Comparison of ENCODE assay signal across 18 mouse cellular contexts in genomic region chr5:20603756-20604469, GRCm38 (mm10).
DNase-seq lines count a peak whose midpoint lies in the region; ATAC-seq and TF ChIP-seq lines count a peak whose summit lies in the region.
"Had no signal": no experiment of that assay in that cellular context is flagged by ENCODE, and none has a peak within 500 bp of the region (broad histone marks: within the 10 kb centered on the region; RNA-seq: fewer than 3 reads in every experiment).

No protein-coding gene starts in this region.

- peak; percentile 69 for DNase-seq in ES-CJ7 (ENCODE audit: low read depth, low spot score)
- peak; percentile 78 for DNase-seq in embryonic facial prominence, embryonic 11.5 days (ENCODE audit: low spot score)
- DNase-seq in limb, embryonic 10.5 days (ENCODE audit: low spot score), result peak; percentile 69
- DNase-seq in liver, embryonic 11.5 days (ENCODE audit: low spot score), result no peak
- no peak for DNase-seq in layer of hippocampus, postnatal 36 days
- no peak for DNase-seq in gastrocnemius, adult 8-10 months (ENCODE audit: low spot score in 2 of 2)
- DNase-seq: adrenal gland, adult 8-10 months; cerebellum, postnatal 25 days; gastrocnemius, adult 2 months; heart, postnatal 4 days; kidney, adult 18-20 months; kidney, postnatal 25 days; liver; lung, embryonic 14.5 days; right cerebral cortex, postnatal 14 days had no signal

- H3K27me3 ChIP-seq in ES-Bruce4 (ENCODE audit: control insufficient read depth, insufficient read depth, low read length, poor library complexity, severe bottlenecking), result no peaks in the 10 kb centered on the region
- no peaks in the 10 kb centered on the region for H3K27me3 ChIP-seq in embryonic facial prominence, embryonic 11.5 days (ENCODE audit: control insufficient read depth, insufficient read depth, low read length)
- no peaks in the 10 kb centered on the region for H3K27me3 ChIP-seq in limb, embryonic 10.5 days (ENCODE audit: low read depth, poor library complexity, severe bottlenecking)
- H3K27me3 ChIP-seq in liver, embryonic 11.5 days (replicated peaks; ENCODE audit: control insufficient read depth, insufficient read depth, low read length), result no peaks in the 10 kb centered on the region
- H3K27me3 ChIP-seq: CH12.LX had no signal

- no peak for ATAC-seq in embryonic facial prominence, embryonic 11.5 days (replicated peaks; ENCODE audit: insufficient number of reproducible peaks, low FRiP score, low TSS enrichment, low read depth)
- no peak for ATAC-seq in liver, embryonic 11.5 days (replicated peaks; ENCODE audit: low FRiP score)

- H3K36me3 ChIP-seq in ES-Bruce4 (ENCODE audit: control insufficient read depth, insufficient read depth, low read length, poor library complexity, severe bottlenecking), result no peaks in the 10 kb centered on the region
- no peaks in the 10 kb centered on the region for H3K36me3 ChIP-seq in embryonic facial prominence, embryonic 11.5 days (replicated peaks; ENCODE audit: control insufficient read depth, insufficient read depth, low read depth, low read length)
- H3K36me3 ChIP-seq in limb, embryonic 10.5 days, result no peaks in the 10 kb centered on the region
- H3K36me3 ChIP-seq in liver, embryonic 11.5 days (ENCODE audit: control insufficient read depth, insufficient read depth, low read length), result no peaks in the 10 kb centered on the region

- peaks cover 4% of the 10 kb centered on the region for H3K4me1 ChIP-seq in ES-Bruce4 (ENCODE audit: control insufficient read depth, insufficient read depth, low read length)
- no peaks in the 10 kb centered on the region for H3K4me1 ChIP-seq in embryonic facial prominence, embryonic 11.5 days (ENCODE audit: control insufficient read depth, insufficient read depth, low read length)
- H3K4me1 ChIP-seq in limb, embryonic 10.5 days, result peaks cover 31% of the 10 kb centered on the region
- H3K4me1 ChIP-seq in liver, embryonic 11.5 days (replicated peaks; ENCODE audit: control insufficient read depth, insufficient read depth, low read length), result no peaks in the 10 kb centered on the region

- TF ChIP-seq POLR2A in ES-Bruce4 (IDR thresholded peaks at IDR 0.05; ENCODE audit: insufficient read depth, low read length), result no peak

- H3K4me3 ChIP-seq in ES-Bruce4 (ENCODE audit: low read depth, low read length), result no peak overlapping the region
- H3K4me3 ChIP-seq in embryonic facial prominence, embryonic 11.5 days (ENCODE audit: low read depth, low read length), result no peak overlapping the region
- no peak overlapping the region for H3K4me3 ChIP-seq in limb, embryonic 10.5 days
- no peak overlapping the region for H3K4me3 ChIP-seq in liver, embryonic 11.5 days (ENCODE audit: low read depth, low read length)
- H3K4me3 ChIP-seq: gastrocnemius, adult 2 months had no signal

- no peak for TF ChIP-seq CTCF in ES-Bruce4 (IDR thresholded peaks at IDR 0.05; ENCODE audit: low read depth, low read length)

- TF ChIP-seq EP300 in ES-Bruce4 (IDR thresholded peaks at IDR 0.05; ENCODE audit: insufficient read depth, low read depth, low read length), result peak; percentile 83

- no peaks in the 10 kb centered on the region for H3K9me3 ChIP-seq in ES-Bruce4 (replicated peaks; ENCODE audit: control insufficient read depth, insufficient read depth, low read length, poor library complexity, severe bottlenecking)
- H3K9me3 ChIP-seq in embryonic facial prominence, embryonic 11.5 days (replicated peaks; ENCODE audit: control insufficient read depth, low read length), result no peaks in the 10 kb centered on the region
- H3K9me3 ChIP-seq in limb, embryonic 10.5 days (replicated peaks), result no peaks in the 10 kb centered on the region
- H3K9me3 ChIP-seq in liver, embryonic 11.5 days (ENCODE audit: control insufficient read depth, low read length), result no peaks in the 10 kb centered on the region

- WGBS in embryonic facial prominence, embryonic 11.5 days, result 24% methylated on average over 7 of the region's 7 CpGs
- WGBS in limb, embryonic 10.5 days, result 32% methylated on average over 7 of the region's 7 CpGs
- 48% methylated on average over 7 of the region's 7 CpGs for WGBS in liver, embryonic 11.5 days

- H3K9ac ChIP-seq in ES-Bruce4 (ENCODE audit: low read depth, poor library complexity, severe bottlenecking), result no peak overlapping the region
- H3K9ac ChIP-seq in embryonic facial prominence, embryonic 11.5 days (replicated peaks; ENCODE audit: low read length), result no peak overlapping the region
- H3K9ac ChIP-seq in liver, embryonic 11.5 days (ENCODE audit: low read depth, low read length), result no peak overlapping the region
- H3K9ac ChIP-seq: lung, embryonic 14.5 days had no signal

- peak overlapping the region; percentile 68 for H3K27ac ChIP-seq in ES-Bruce4 (ENCODE audit: insufficient read depth, low read length)
- no peak overlapping the region for H3K27ac ChIP-seq in embryonic facial prominence, embryonic 11.5 days (replicated peaks; ENCODE audit: low read depth, low read length)
- 0 out of 2 replicates have a peak overlapping the region, but pooled peaks have one; percentile 42 for H3K27ac ChIP-seq in limb, embryonic 10.5 days
- no peak overlapping the region for H3K27ac ChIP-seq in liver, embryonic 11.5 days (ENCODE audit: low read depth, low read length)
- H3K27ac ChIP-seq: gastrocnemius, adult 2 months had no signal

- H3K4me2 ChIP-seq in embryonic facial prominence, embryonic 11.5 days (ENCODE audit: low read depth, low read length), result no peak overlapping the region
- no peak overlapping the region for H3K4me2 ChIP-seq in liver, embryonic 11.5 days
- H3K4me2 ChIP-seq: heart, embryonic 11.5 days; lung, embryonic 14.5 days had no signal

Comparison
In these comparisons a context has a peak if more than half of its experiments do, and no peak if none do; other contexts are left out.
1. H3K27ac ChIP-seq: peak in ES-Bruce4 (single experiment) and limb, embryonic 10.5 days (single experiment); none in embryonic facial prominence, embryonic 11.5 days (single experiment) and liver, embryonic 11.5 days (single experiment).
2. DNase-seq: peak in ES-CJ7 (single experiment), embryonic facial prominence, embryonic 11.5 days (single experiment) and limb, embryonic 10.5 days (single experiment); none in liver, embryonic 11.5 days (single experiment), layer of hippocampus, postnatal 36 days (0 of 2) and gastrocnemius, adult 8-10 months (0 of 2).